Mouse (Mus musculus) macrophage (primary cell): ENCODE measurements around the gene Il9. TPM values are rescaled to one million over a fixed set of nuclear protein-coding genes. Genes with fewer than 3 reads are reported as not detected.

Experiments used
- H3K27ac ChIP-seq: fragments of 350-480 bp; formaldehyde crosslinking; 2 replicates; pipeline ENCODE4 v1.9.0; 2021
- H3K36me3 ChIP-seq: fragments of 350-480 bp; formaldehyde crosslinking; 2 replicates; pipeline ENCODE4 v1.9.0; 2021; ENCODE audit errors: inconsistent target
- H3K4me3 ChIP-seq: fragments of 350-480 bp; formaldehyde crosslinking; 2 replicates; pipeline ENCODE4 v1.9.0; 2021; ENCODE audit errors: inconsistent target
- H3K79me2 ChIP-seq: fragments of 350-480 bp; formaldehyde crosslinking; 2 replicates; pipeline ENCODE4 v1.9.0; 2021; ENCODE audit errors: inconsistent target
- WGBS: methylation state at CpG from one replicate; pipeline ENCODE4 v1.1.7; 2026; ENCODE audit warnings: inconsistent platforms; ENCODE audit not compliant: missing documents; 5-methylcytosine and 5-hydroxymethylcytosine counted together
- polyA plus RNA-seq: library from polyadenylated mRNA; stranded (reverse); fragments of 250-400 nt; gene quantifications from 3 replicates; pipeline ENCODE4 v1.2.4, GENCODE M21; 2018; ENCODE audit warnings: inconsistent platforms

The Il9 gene
- polyA plus RNA-seq, 1 experiment from 2014 or later = not detected

- 67% methylated on average over 9 of the region's 9 CpGs for WGBS
- no peaks in the 10 kb centered on the region for H3K36me3 ChIP-seq
- H3K27ac ChIP-seq = no peak overlapping the region
- no peaks in the 10 kb centered on the region for H3K79me2 ChIP-seq
- no peak overlapping the region for H3K4me3 ChIP-seq
These were observed 24.0 kb downstream of the Il9 start for GRCm38 (mm10) chr13:56458001-56458400.

- Histone ChIP-seq H3K27ac (no peak overlapping the region), H3K36me3 (no peaks in the 10 kb centered on the region), H3K4me3 (no peak overlapping the region), H3K79me2 (no peaks in the 10 kb centered on the region)
- WGBS = 49% methylated on average over 8 of the region's 8 CpGs
These were observed 32.0 kb downstream of the Il9 start for GRCm38 (mm10) chr13:56450035-56450434.

- Histone ChIP-seq H3K36me3 (no peaks in the 10 kb centered on the region), H3K4me3 (no peak overlapping the region), H3K27ac (no peak overlapping the region), H3K79me2 (no peaks in the 10 kb centered on the region)
- 60% methylated on average over 10 of the region's 10 CpGs for WGBS
These were observed 32.6 kb downstream of the Il9 start for GRCm38 (mm10) chr13:56449239-56450030.

GRCm38 (mm10) chr13:56444996-56445395, 37.0 kb downstream of the Il9 start:
- Histone ChIP-seq H3K4me3 (no peak overlapping the region), H3K36me3 (no peaks in the 10 kb centered on the region), H3K79me2 (no peaks in the 10 kb centered on the region), H3K27ac (no peak overlapping the region)
- WGBS = 86% methylated on average over 6 of the region's 6 CpGs

GRCm38 (mm10) chr13:56444112-56444511, 37.9 kb downstream of the Il9 start:
- no peak overlapping the region for H3K27ac ChIP-seq
- 98% methylated on average over 3 of the region's 3 CpGs for WGBS

GRCm38 (mm10) chr13:56443411-56443810, 38.6 kb downstream of the Il9 start:
- 80% methylated on average over 7 of the region's 7 CpGs for WGBS
- Histone ChIP-seq H3K27ac (no peak overlapping the region), H3K4me3 (no peak overlapping the region), H3K36me3 (no peaks in the 10 kb centered on the region), H3K79me2 (no peaks in the 10 kb centered on the region)

More at GRCm38 (mm10) chr13:56444112-56444511, 37.9 kb downstream of the Il9 start:
- Histone ChIP-seq H3K79me2 (no peaks in the 10 kb centered on the region), H3K36me3 (no peaks in the 10 kb centered on the region), H3K4me3 (no peak overlapping the region)

- no peaks in the 10 kb centered on the region for H3K36me3 ChIP-seq
- 3% methylated on average over 50 of the region's 51 CpGs for WGBS
- H3K4me3 ChIP-seq = no peak within 1 kb of the TSS
- no peaks in the 10 kb centered on the region for H3K79me2 ChIP-seq
- H3K27ac ChIP-seq = no peak within 1 kb of the TSS
These were observed 43.6 kb downstream of the Il9 start, which contains the start of gene Slc25a48 for GRCm38 (mm10) chr13:56438211-56439075. Gene Slc25a48 (plus strand): TSS chr13:56438355.

- no peaks in the 10 kb centered on the region for H3K79me2 ChIP-seq
- no peak overlapping the region for H3K27ac ChIP-seq
- H3K36me3 ChIP-seq = no peaks in the 10 kb centered on the region
- 85% methylated on average over 10 of the region's 10 CpGs for WGBS
- no peak overlapping the region for H3K4me3 ChIP-seq
These were observed 46.3 kb downstream of the Il9 start for GRCm38 (mm10) chr13:56435615-56436287.

- no peak overlapping the region for H3K27ac ChIP-seq
- WGBS = 93% methylated on average over 9 of the region's 9 CpGs
- no peak overlapping the region for H3K4me3 ChIP-seq
- no peaks in the 10 kb centered on the region for H3K79me2 ChIP-seq
- no peaks in the 10 kb centered on the region for H3K36me3 ChIP-seq
These were observed 47.7 kb downstream of the Il9 start for GRCm38 (mm10) chr13:56434311-56434751.

GRCm38 (mm10) chr13:56433466-56433865, 48.6 kb downstream of the Il9 start:
- H3K36me3 ChIP-seq = no peaks in the 10 kb centered on the region
- H3K79me2 ChIP-seq = no peaks in the 10 kb centered on the region
- H3K4me3 ChIP-seq = no peak overlapping the region
- WGBS = 22% methylated on average over 10 of the region's 10 CpGs
- no peak overlapping the region for H3K27ac ChIP-seq

- Histone ChIP-seq H3K27ac (no peak overlapping the region), H3K4me3 (no peak overlapping the region), H3K36me3 (no peaks in the 10 kb centered on the region), H3K79me2 (no peaks in the 10 kb centered on the region)
- WGBS = 77% methylated on average over 5 of the region's 12 CpGs
These were observed 49.5 kb downstream of the Il9 start for GRCm38 (mm10) chr13:56432496-56432895.

Other genes with a start within 250 kb of the Il9 start
- gene Neurog1, start 230.1 kb downstream of the Il9 start, polyA plus RNA-seq = not detected in 3 replicates
- gene Cxcl14, start 185.7 kb downstream of the Il9 start, polyA plus RNA-seq = 0.27 to 7.5 TPM (median 0.39 TPM) in 3 replicates
- gene Gm3045, start 55.7 kb downstream of the Il9 start, polyA plus RNA-seq = not detected in 3 replicates
- not detected in 3 replicates for gene Slc25a48, start 43.9 kb downstream of the Il9 start, polyA plus RNA-seq
- gene Fbxl21, start 40.2 kb upstream of the Il9 start, polyA plus RNA-seq = 0.55 to 0.82 TPM (median 0.63 TPM) in 3 replicates
- not detected in 3 replicates for gene Lect2, start 66.3 kb upstream of the Il9 start, polyA plus RNA-seq
- gene Tgfbi, start 127.3 kb upstream of the Il9 start, polyA plus RNA-seq = 9.3 to 47.2 TPM (median 39.5 TPM) in 3 replicates
- 5.5 to 6.8 TPM (median 6.2 TPM) in 3 replicates for gene Smad5, start 220.8 kb upstream of the Il9 start, polyA plus RNA-seq